Mouse (Mus musculus) kidney, embryonic 15.5 days (tissue): ENCODE data around the gene Sgo2a. TPM values are rescaled to one million over a fixed set of nuclear protein-coding genes. Genes with fewer than 3 reads are reported as not detected.
"Not testable (repeated sequence)": the region's sequence is repeated elsewhere in the genome, so short reads cannot be mapped to it uniquely, and the experiment has no call there.

Experiments used
- ATAC-seq: fragments of 200-750 bp; cut with Nextera tagmentation; replicated peaks from 2 replicates; pipeline ENCODE4 v1.8.0; 2017; ENCODE audit warnings: moderate TSS enrichment; ENCODE audit not compliant: low FRiP score
- H3K27ac ChIP-seq: fragments of 300-500 bp; sonication (generic); 2 replicates; pipeline ENCODE4 v1.5.1; 2015; ENCODE audit warnings: mild to moderate bottlenecking, inconsistent platforms
- H3K27me3 ChIP-seq: fragments of 300-500 bp; sonication (generic); 2 replicates; pipeline ENCODE4 v1.6.1; 2015; ENCODE audit warnings: inconsistent platforms
- H3K36me3 ChIP-seq: fragments of 300-500 bp; sonication (generic); 2 replicates; pipeline ENCODE4 v1.6.1; 2015; ENCODE audit warnings: inconsistent platforms
- H3K4me1 ChIP-seq: fragments of 300-500 bp; sonication (generic); 2 replicates; pipeline ENCODE4 v1.6.1; 2015; ENCODE audit warnings: inconsistent platforms
- H3K4me2 ChIP-seq: fragments of 300-500 bp; sonication (generic); 2 replicates; pipeline ENCODE4 v1.6.1; 2015; ENCODE audit warnings: moderate library complexity, mild to moderate bottlenecking, inconsistent platforms
- H3K4me3 ChIP-seq: fragments of 300-500 bp; sonication (generic); replicated peaks from 2 replicates; pipeline ENCODE4 v1.5.1; 2015; ENCODE audit warnings: mild to moderate bottlenecking, inconsistent platforms
- H3K9ac ChIP-seq: fragments of 300-500 bp; sonication (generic); 2 replicates; pipeline ENCODE4 v1.6.1; 2015; ENCODE audit warnings: mild to moderate bottlenecking, inconsistent platforms
- H3K9me3 ChIP-seq: fragments of 300-500 bp; sonication (generic); replicated peaks from 2 replicates; pipeline ENCODE4 v1.6.1; 2016; ENCODE audit warnings: inconsistent platforms
- WGBS: fragments of 180-500 bp; shearing (Covaris S2); methylation state at CpG from one replicate; pipeline ENCODE4 v1.1.7; 2015; ENCODE audit warnings: mixed read lengths; 5-methylcytosine and 5-hydroxymethylcytosine counted together
- polyA plus RNA-seq: library from polyadenylated mRNA; unstranded; fragments of >200 nt; fragmentation: Nextera tagmentation; extraction: Ambion mirVana; gene quantifications from 2 replicates; pipeline ENCODE4 v1.2.1, GENCODE M21; 2015

The Sgo2a gene
- polyA plus RNA-seq, 1 experiment from 2014 or later, result 18.0 TPM

DNA sequence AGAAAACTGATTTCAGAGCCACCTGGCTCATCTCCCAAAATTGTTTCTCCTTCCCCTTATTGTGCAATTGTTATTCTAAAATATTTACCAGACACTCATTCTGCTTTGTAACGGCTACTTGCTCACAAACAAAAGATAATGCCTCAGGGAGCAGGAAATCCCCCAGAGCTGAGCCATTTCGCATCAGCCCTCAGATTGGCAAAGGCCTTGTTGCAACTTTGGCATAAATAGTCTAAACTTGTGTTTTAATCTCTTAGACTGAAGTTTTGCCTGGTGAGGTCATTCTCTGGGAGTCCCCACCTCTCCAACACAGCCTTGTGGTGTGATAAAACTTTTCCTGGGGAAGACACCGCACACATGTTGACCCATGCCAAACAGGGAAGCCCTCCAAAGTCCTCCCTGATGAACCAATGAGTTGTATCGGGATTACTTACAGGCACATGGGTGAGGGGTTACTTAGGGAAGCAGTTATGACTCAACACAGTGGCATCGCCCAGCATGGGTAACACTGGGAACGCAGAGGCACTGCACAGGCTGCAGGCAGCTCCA is 6.6 kb upstream of the Sgo2a start:
- no peaks in the 10 kb centered on the region for H3K9me3 ChIP-seq
- no peak overlapping the region for H3K27ac ChIP-seq
- no peak overlapping the region for H3K9ac ChIP-seq
- no peak for ATAC-seq
- H3K27me3 ChIP-seq, result 0 out of 2 replicates have a peak, but pooled peaks cover 3% of the 10 kb centered on the region
- H3K36me3 ChIP-seq, result no peaks in the 10 kb centered on the region
- H3K4me1 ChIP-seq, result no peaks in the 10 kb centered on the region
- no peak overlapping the region for H3K4me3 ChIP-seq
- H3K4me2 ChIP-seq, result no peak overlapping the region
- 75% methylated on average over 6 of the region's 6 CpGs for WGBS

DNA sequence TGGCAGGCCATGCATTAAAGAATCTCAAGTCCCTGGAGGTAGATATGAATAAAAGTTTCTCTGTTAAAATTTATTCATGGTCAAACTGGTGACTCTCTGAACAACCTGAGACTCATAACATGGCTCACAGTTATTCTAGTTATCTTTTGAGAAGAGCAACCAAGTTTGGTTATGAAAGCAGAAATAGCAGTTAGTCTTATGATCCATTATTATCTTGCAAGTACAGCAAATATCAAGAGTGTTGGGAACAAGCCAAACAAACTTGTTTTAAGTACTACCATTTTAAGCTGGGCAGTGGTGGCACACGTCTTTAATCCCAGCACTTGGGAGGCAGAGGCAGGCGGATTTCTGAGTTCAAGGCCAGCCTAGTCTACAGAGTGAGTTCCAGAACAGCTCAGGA is 4.5 kb upstream of the Sgo2a start:
- H3K36me3 ChIP-seq, result no peaks in the 10 kb centered on the region
- 86% methylated on average over 2 of the region's 2 CpGs for WGBS
- H3K27ac ChIP-seq, result no peak overlapping the region
- peaks cover under 1% of the 10 kb centered on the region for H3K4me1 ChIP-seq
- no peak for ATAC-seq
- no peak overlapping the region for H3K4me3 ChIP-seq
- H3K27me3 ChIP-seq, result 0 out of 2 replicates have a peak, but pooled peaks cover 3% of the 10 kb centered on the region
- H3K4me2 ChIP-seq, result no peak overlapping the region
- no peaks in the 10 kb centered on the region for H3K9me3 ChIP-seq
- H3K9ac ChIP-seq, result no peak overlapping the region

GRCm38 (mm10) chr1:57996133-57996615 is 403 bp downstream of the Sgo2a start:
- H3K9me3 ChIP-seq, result no peaks in the 10 kb centered on the region
- peak; percentile 54 for ATAC-seq
- H3K9ac ChIP-seq, result peak overlapping the region; percentile 76
- H3K4me3 ChIP-seq, result peak overlapping the region; percentile 76
- H3K36me3 ChIP-seq, result peaks cover 15% of the 10 kb centered on the region
- H3K27me3 ChIP-seq, result 0 out of 2 replicates have a peak, but pooled peaks cover 3% of the 10 kb centered on the region
- WGBS, result under 1% methylated on average over 29 of the region's 29 CpGs
- peaks cover 15% of the 10 kb centered on the region for H3K4me1 ChIP-seq
- H3K4me2 ChIP-seq, result peak overlapping the region; percentile 76
- H3K27ac ChIP-seq, result peak overlapping the region; percentile 82

DNA sequence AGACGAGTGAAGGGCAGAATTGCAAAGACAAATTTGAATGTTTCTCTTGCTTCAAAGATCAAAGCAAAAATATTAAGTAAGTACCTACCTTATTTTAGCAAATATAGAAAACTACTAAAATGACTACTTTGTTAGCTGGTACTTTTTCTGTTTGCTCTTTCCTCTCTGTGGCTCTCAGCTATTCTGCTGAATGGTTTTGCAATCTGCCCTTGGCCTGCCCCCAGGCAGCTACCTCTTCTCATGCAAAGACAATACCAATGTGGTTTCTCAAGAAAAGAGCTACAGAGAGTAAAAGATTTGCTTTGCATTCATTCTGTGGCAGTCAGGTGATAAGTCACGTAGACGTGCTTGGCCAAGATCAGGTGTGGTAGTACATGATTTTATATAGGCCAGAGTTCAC is 2.4 kb downstream of the Sgo2a start:
- Histone ChIP-seq H3K27me3 (0 out of 2 replicates have a peak, but pooled peaks cover 3% of the 10 kb centered on the region), H3K9ac (no peak overlapping the region), H3K27ac (no peak overlapping the region), H3K4me3 (no peak overlapping the region), H3K4me1 (peaks cover 15% of the 10 kb centered on the region), H3K36me3 (peaks cover 28% of the 10 kb centered on the region), H3K9me3 (no peaks in the 10 kb centered on the region), H3K4me2 (no peak overlapping the region)
- no peak for ATAC-seq
- 87% methylated on average over 3 of the region's 3 CpGs for WGBS

- H3K27me3 ChIP-seq, H3K4me3 ChIP-seq, H3K4me1 ChIP-seq, H3K27ac ChIP-seq, ATAC-seq, H3K4me2 ChIP-seq, H3K9ac ChIP-seq, H3K9me3 ChIP-seq: not testable (repeated sequence)
- H3K36me3 ChIP-seq, result peaks cover 48% of the 10 kb centered on the region
- WGBS, result 95% methylated on average over 7 of the region's 7 CpGs
Observed at GRCm38 (mm10) chr1:58006388-58006787, 10.6 kb downstream of the Sgo2a start.

- no peaks in the 10 kb centered on the region for H3K4me1 ChIP-seq
- peaks cover 78% of the 10 kb centered on the region for H3K36me3 ChIP-seq
- ATAC-seq, result no peak
Observed at GRCm38 (mm10) chr1:58018856-58019255, 23.1 kb downstream of the Sgo2a start, which contains the start of gene Kctd18. Kctd18 (minus strand) TSS chr1:58018956.

DNA sequence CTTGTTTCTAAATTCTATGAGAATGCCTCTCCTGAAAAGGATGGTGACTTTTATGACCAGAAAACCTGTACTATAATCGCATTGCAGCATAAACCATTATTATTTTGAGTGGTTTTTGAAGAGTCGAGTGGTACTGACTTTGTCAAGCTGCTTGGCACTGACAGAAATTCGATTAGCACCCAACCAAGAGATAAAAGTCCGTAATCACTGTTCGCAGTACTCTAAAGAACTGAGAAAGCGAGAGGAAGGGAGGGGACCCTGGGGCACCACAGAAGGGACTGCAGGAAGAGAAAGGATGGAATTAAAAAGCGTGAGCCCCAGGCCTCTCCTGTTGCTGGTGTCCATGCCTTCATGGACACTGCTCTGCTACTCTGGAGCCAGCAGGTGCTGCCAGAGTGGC is 31.9 kb downstream of the Sgo2a start:
- Histone ChIP-seq H3K4me2 (no peak overlapping the region), H3K27me3 (no peaks in the 10 kb centered on the region), H3K36me3 (peaks cover 25% of the 10 kb centered on the region), H3K4me3 (no peak overlapping the region), H3K9ac (no peak overlapping the region), H3K27ac (no peak overlapping the region), H3K4me1 (peaks cover 17% of the 10 kb centered on the region), H3K9me3 (no peaks in the 10 kb centered on the region)
- 90% methylated on average over 7 of the region's 7 CpGs for WGBS
- no peak for ATAC-seq

More at GRCm38 (mm10) chr1:58018856-58019255, 23.1 kb downstream of the Sgo2a start, which contains the start of gene Kctd18:
- Histone ChIP-seq H3K9me3 (no peaks in the 10 kb centered on the region), H3K9ac (no peak within 1 kb of the TSS), H3K4me3 (no peak within 1 kb of the TSS), H3K27ac (no peak within 1 kb of the TSS), H3K4me2 (no peak within 1 kb of the TSS), H3K27me3 (no peaks in the 10 kb centered on the region)
- 96% methylated on average over 7 of the region's 7 CpGs for WGBS

GRCm38 (mm10) chr1:58029636-58030117 is 33.9 kb downstream of the Sgo2a start, which contains the start of gene Aox1:
Aox1 (plus strand) TSS chr1:58029931.
- Histone ChIP-seq H3K9ac (peak within 1 kb of the TSS; percentile 18; the same call in 1 of the 2 replicates), H3K27ac (peak within 1 kb of the TSS; percentile 34; the same call in 1 of the 2 replicates), H3K36me3 (peaks cover 9% of the 10 kb centered on the region), H3K4me2 (peak within 1 kb of the TSS; percentile 64), H3K27me3 (no peaks in the 10 kb centered on the region), H3K4me1 (peaks cover 17% of the 10 kb centered on the region), H3K9me3 (no peaks in the 10 kb centered on the region), H3K4me3 (peak within 1 kb of the TSS; percentile 40)
- WGBS, result 12% methylated on average over 12 of the region's 12 CpGs
- peak; percentile 44 for ATAC-seq

DNA sequence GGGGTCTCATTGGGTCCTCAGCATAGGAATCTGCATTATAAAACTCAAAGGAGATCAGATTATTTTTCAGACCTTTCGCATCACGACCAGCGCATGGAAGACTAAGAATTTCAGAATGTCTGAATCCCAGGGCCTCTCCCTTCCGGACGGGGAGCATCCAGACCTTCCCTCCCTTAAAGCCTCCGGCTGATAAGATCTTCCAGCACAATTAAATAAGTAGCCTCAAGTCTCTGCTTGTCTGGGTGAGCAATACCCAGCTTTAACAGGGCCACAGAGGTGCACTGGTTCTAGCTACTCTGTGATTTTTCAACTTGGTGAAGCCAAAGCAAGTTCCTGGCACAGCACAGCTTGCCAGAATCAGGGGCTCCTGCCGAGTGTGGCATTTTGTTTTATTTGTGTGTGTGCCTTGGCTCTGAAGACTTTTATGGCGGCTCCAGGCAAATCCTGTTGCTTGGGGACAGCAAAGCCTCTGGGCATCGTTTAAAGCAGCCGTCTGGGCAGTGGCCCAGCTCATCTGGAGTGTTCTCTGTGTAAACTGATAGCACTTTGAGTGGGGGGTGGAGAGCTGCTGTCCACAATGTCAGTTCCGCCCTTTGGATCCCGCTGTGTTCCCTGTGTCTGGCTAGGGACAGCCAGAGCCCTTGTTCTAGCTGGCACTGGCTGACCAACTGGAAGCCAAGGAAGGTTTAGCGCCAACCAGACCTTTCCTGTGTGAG is 34.5 kb downstream of the Sgo2a start:
- WGBS, result 18% methylated on average over 13 of the region's 13 CpGs
- H3K4me3 ChIP-seq, result peak overlapping the region; percentile 40
- peak overlapping the region; percentile 64 for H3K4me2 ChIP-seq
- H3K27ac ChIP-seq, result peak overlapping the region; percentile 34; the same call in 1 of the 2 replicates
- peak overlapping the region; percentile 18; the same call in 1 of the 2 replicates for H3K9ac ChIP-seq
- no peaks in the 10 kb centered on the region for H3K9me3 ChIP-seq
- H3K4me1 ChIP-seq, result peaks cover 17% of the 10 kb centered on the region
- H3K27me3 ChIP-seq, result no peaks in the 10 kb centered on the region
- H3K36me3 ChIP-seq, result peaks cover 5% of the 10 kb centered on the region
- peak; percentile 80 for ATAC-seq

DNA sequence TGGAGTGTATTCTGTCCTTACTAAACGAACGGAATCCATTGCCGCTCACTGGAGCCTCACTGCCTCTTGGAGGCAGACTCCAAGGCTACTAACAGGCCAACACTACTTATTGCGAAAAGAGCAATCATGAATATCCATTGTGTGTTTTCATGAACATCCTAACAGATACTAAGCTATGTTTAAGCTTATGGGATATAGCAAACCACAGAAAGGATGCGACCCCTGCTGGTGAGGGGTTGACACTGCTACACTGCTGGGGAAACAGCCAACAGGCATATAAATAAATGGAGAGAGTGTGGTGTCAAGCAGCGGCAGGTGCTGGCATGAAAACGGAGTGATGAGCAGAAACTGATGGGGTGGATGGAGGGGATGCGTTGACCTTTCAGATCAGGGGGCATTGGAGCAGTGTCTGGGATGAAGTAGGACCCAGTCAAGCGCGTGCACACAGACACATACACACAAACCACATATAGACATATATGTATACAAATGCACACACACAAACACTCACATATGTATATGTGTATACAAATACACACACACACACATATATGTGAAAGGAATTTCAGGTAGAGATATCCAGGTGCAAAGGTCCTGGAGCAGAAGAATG is 35.5 kb downstream of the Sgo2a start:
- peak; percentile 24 for ATAC-seq
- no peaks in the 10 kb centered on the region for H3K27me3 ChIP-seq
- no peak overlapping the region for H3K4me3 ChIP-seq
- 66% methylated on average over 10 of the region's 10 CpGs for WGBS
- no peak overlapping the region for H3K27ac ChIP-seq
- peaks cover 17% of the 10 kb centered on the region for H3K4me1 ChIP-seq
- peaks cover 2% of the 10 kb centered on the region; the same call in 1 of the 2 replicates for H3K36me3 ChIP-seq
- no peak overlapping the region for H3K9ac ChIP-seq
- H3K9me3 ChIP-seq, result no peaks in the 10 kb centered on the region
- peak overlapping the region; percentile 64; the same call in 1 of the 2 replicates for H3K4me2 ChIP-seq

- H3K9ac ChIP-seq, H3K4me3 ChIP-seq, H3K27me3 ChIP-seq, H3K4me1 ChIP-seq, ATAC-seq, H3K4me2 ChIP-seq, H3K36me3 ChIP-seq, H3K27ac ChIP-seq, H3K9me3 ChIP-seq: not testable (repeated sequence)
- 89% methylated on average over 9 of the region's 9 CpGs for WGBS
Observed at GRCm38 (mm10) chr1:58037306-58037705, 41.5 kb downstream of the Sgo2a start.

GRCm38 (mm10) chr1:58045076-58045475 is 49.3 kb downstream of the Sgo2a start:
- Histone ChIP-seq H3K9me3 (no peaks in the 10 kb centered on the region), H3K9ac (no peak overlapping the region), H3K27me3 (no peaks in the 10 kb centered on the region), H3K4me2 (no peak overlapping the region), H3K4me1 (no peaks in the 10 kb centered on the region), H3K36me3 (no peaks in the 10 kb centered on the region), H3K27ac (no peak overlapping the region), H3K4me3 (no peak overlapping the region)
- WGBS, result 77% methylated on average over 3 of the region's 3 CpGs
- ATAC-seq, result no peak
